Mouse (Mus musculus) neural tube, embryonic 11.5 days (tissue): Measurements from ENCODE around the gene Rps16. TPM values are rescaled to one million over a fixed set of nuclear protein-coding genes. Genes with fewer than 3 reads are reported as not detected.

Source experiments
- ATAC-seq: fragments of 200-750 bp; cut with Nextera tagmentation; 2 replicates; pipeline ENCODE4 v1.8.0; 2017; ENCODE audit warnings: moderate number of reproducible peaks, mild to moderate bottlenecking, moderate TSS enrichment, moderate library complexity; ENCODE audit not compliant: insufficient read depth, low FRiP score, low TSS enrichment
- DNase-seq: peaks from one replicate; pipeline ENCODE4 v3.0.0-alpha.2; 2015; ENCODE audit warnings: low spot score
- H3K27ac ChIP-seq: fragments of 300-500 bp; sonication (generic); 2 replicates; pipeline ENCODE4 v1.5.1; 2014; ENCODE audit warnings: low read depth, mild to moderate bottlenecking, low read length
- H3K27me3 ChIP-seq: fragments of 300-500 bp; sonication (generic); 2 replicates; pipeline ENCODE4 v1.6.1; 2014; ENCODE audit warnings: mild to moderate bottlenecking, low read length, mixed read lengths; ENCODE audit not compliant: control insufficient read depth, insufficient read depth
- H3K36me3 ChIP-seq: fragments of 300-500 bp; sonication (generic); 2 replicates; pipeline ENCODE4 v1.6.1; 2014; ENCODE audit warnings: mild to moderate bottlenecking, low read length, moderate library complexity, mixed read lengths; ENCODE audit not compliant: control insufficient read depth, insufficient read depth
- H3K4me1 ChIP-seq: fragments of 300-500 bp; sonication (generic); 2 replicates; pipeline ENCODE4 v1.6.1; 2014; ENCODE audit warnings: low read length, mixed read lengths; ENCODE audit not compliant: control insufficient read depth, insufficient read depth
- H3K4me2 ChIP-seq: fragments of 300-500 bp; sonication (generic); 2 replicates; pipeline ENCODE4 v1.6.1; 2014; ENCODE audit warnings: low read depth, mild to moderate bottlenecking, moderate library complexity
- H3K4me3 ChIP-seq: fragments of 300-500 bp; sonication (generic); 2 replicates; pipeline ENCODE4 v1.5.1; 2014; ENCODE audit warnings: low read depth, low read length
- H3K9ac ChIP-seq: fragments of 300-500 bp; sonication (generic); 2 replicates; pipeline ENCODE4 v1.6.1; 2014; ENCODE audit warnings: mild to moderate bottlenecking, low read length
- H3K9me3 ChIP-seq: fragments of 300-500 bp; sonication (generic); 2 replicates; pipeline ENCODE4 v1.6.1; 2016; ENCODE audit warnings: low read length; ENCODE audit not compliant: control insufficient read depth
- WGBS: fragments of 180-500 bp; shearing (Covaris S2); extraction: QIAGEN DNeasy Blood & Tissue Kit; methylation state at CpG from one replicate; pipeline ENCODE4 v1.1.7; 2014; 5-methylcytosine and 5-hydroxymethylcytosine counted together
- polyA plus RNA-seq: library from polyadenylated mRNA; unstranded; fragments of >200 nt; fragmentation: Nextera tagmentation; extraction: Ambion mirVana; gene quantifications from 2 replicates; pipeline ENCODE4 v1.2.1, GENCODE M21; 2014

Rps16 gene
- polyA plus RNA-seq, 1 experiment from 2014 or later: 780 TPM

GRCm38 (mm10) chr7:28318714-28319113 lies 31.7 kb upstream of the Rps16 start:
- Histone ChIP-seq H3K4me2 (no peak overlapping the region), H3K27me3 (no peaks in the 10 kb centered on the region), H3K9ac (no peak overlapping the region), H3K9me3 (no peaks in the 10 kb centered on the region), H3K4me3 (no peak overlapping the region), H3K27ac (no peak overlapping the region), H3K36me3 (peaks cover 54% of the 10 kb centered on the region), H3K4me1 (no peaks in the 10 kb centered on the region)
- 94% methylated on average over 17 of the region's 17 CpGs for WGBS
- no peak for ATAC-seq
- DNase-seq: no peak

GRCm38 (mm10) chr7:28321974-28322720 lies 28.3 kb upstream of the Rps16 start:
- H3K9me3 ChIP-seq: no peaks in the 10 kb centered on the region
- H3K4me3 ChIP-seq: no peak overlapping the region
- 91% methylated on average over 15 of the region's 15 CpGs for WGBS
- no peak overlapping the region for H3K27ac ChIP-seq
- H3K27me3 ChIP-seq: no peaks in the 10 kb centered on the region
- H3K4me1 ChIP-seq: no peaks in the 10 kb centered on the region
- H3K36me3 ChIP-seq: peaks cover 48% of the 10 kb centered on the region
- no peak overlapping the region for H3K9ac ChIP-seq
- ATAC-seq: no peak
- DNase-seq: no peak
- no peak overlapping the region for H3K4me2 ChIP-seq

- WGBS: 98% methylated on average over 8 of the region's 8 CpGs
- peaks cover 41% of the 10 kb centered on the region for H3K36me3 ChIP-seq
- ATAC-seq: no peak
Observed at GRCm38 (mm10) chr7:28325293-28325692, 25.2 kb upstream of the Rps16 start.

GRCm38 (mm10) chr7:28326457-28326856 lies 24.0 kb upstream of the Rps16 start:
- ATAC-seq: no peak
- no peak overlapping the region for H3K4me2 ChIP-seq
- H3K4me1 ChIP-seq: no peaks in the 10 kb centered on the region
- no peaks in the 10 kb centered on the region for H3K27me3 ChIP-seq
- no peak overlapping the region for H3K4me3 ChIP-seq
- no peak overlapping the region for H3K9ac ChIP-seq
- H3K27ac ChIP-seq: no peak overlapping the region
- WGBS: 84% methylated on average over 4 of the region's 4 CpGs
- peaks cover 42% of the 10 kb centered on the region for H3K36me3 ChIP-seq
- no peak for DNase-seq
- H3K9me3 ChIP-seq: no peaks in the 10 kb centered on the region

More at GRCm38 (mm10) chr7:28325293-28325692, 25.2 kb upstream of the Rps16 start:
- no peaks in the 10 kb centered on the region for H3K27me3 ChIP-seq
- no peak overlapping the region for H3K4me2 ChIP-seq
- H3K4me3 ChIP-seq: no peak overlapping the region
- no peak overlapping the region for H3K9ac ChIP-seq
- no peak for DNase-seq
- no peak overlapping the region for H3K27ac ChIP-seq
- H3K4me1 ChIP-seq: no peaks in the 10 kb centered on the region
- H3K9me3 ChIP-seq: no peaks in the 10 kb centered on the region

GRCm38 (mm10) chr7:28328260-28328659 lies 22.2 kb upstream of the Rps16 start:
- H3K9me3 ChIP-seq: no peaks in the 10 kb centered on the region
- H3K9ac ChIP-seq: no peak overlapping the region
- WGBS: 92% methylated on average over 2 of the region's 2 CpGs
- H3K4me3 ChIP-seq: no peak overlapping the region
- no peak overlapping the region for H3K27ac ChIP-seq
- H3K4me2 ChIP-seq: no peak overlapping the region
- DNase-seq: no peak
- no peaks in the 10 kb centered on the region for H3K27me3 ChIP-seq
- ATAC-seq: no peak
- peaks cover 25% of the 10 kb centered on the region for H3K36me3 ChIP-seq
- no peaks in the 10 kb centered on the region for H3K4me1 ChIP-seq

GRCm38 (mm10) chr7:28334534-28334933 lies 15.9 kb upstream of the Rps16 start:
- no peaks in the 10 kb centered on the region for H3K27me3 ChIP-seq
- peaks cover 4% of the 10 kb centered on the region; the same call in 1 of the 2 replicates for H3K36me3 ChIP-seq
- WGBS: 94% methylated on average over 4 of the region's 4 CpGs
- no peak overlapping the region for H3K4me2 ChIP-seq
- ATAC-seq: no peak
- no peak overlapping the region for H3K27ac ChIP-seq
- H3K9me3 ChIP-seq: no peaks in the 10 kb centered on the region
- H3K4me3 ChIP-seq: no peak overlapping the region
- no peak for DNase-seq
- H3K9ac ChIP-seq: no peak overlapping the region
- H3K4me1 ChIP-seq: 0 out of 2 replicates have a peak, but pooled peaks cover 6% of the 10 kb centered on the region

GRCm38 (mm10) chr7:28335471-28335870 lies 15.0 kb upstream of the Rps16 start:
- Histone ChIP-seq H3K9me3 (no peaks in the 10 kb centered on the region), H3K4me1 (0 out of 2 replicates have a peak, but pooled peaks cover 6% of the 10 kb centered on the region), H3K4me2 (no peak overlapping the region), H3K9ac (no peak overlapping the region), H3K27ac (no peak overlapping the region), H3K4me3 (no peak overlapping the region), H3K36me3 (peaks cover 1% of the 10 kb centered on the region; the same call in 1 of the 2 replicates), H3K27me3 (no peaks in the 10 kb centered on the region)
- no peak for ATAC-seq
- no peak for DNase-seq
- 100% methylated on average over 2 of the region's 2 CpGs for WGBS

GRCm38 (mm10) chr7:28338108-28338998 lies 12.1 kb upstream of the Rps16 start, which contains the start of gene Supt5:
TSS of gene Supt5 (minus strand) at chr7:28338746.
- under 1% methylated on average over 77 of the region's 77 CpGs for WGBS

More at GRCm38 (mm10) chr7:28338108-28338998, 12.1 kb upstream of the Rps16 start, which contains the start of gene Supt5:
- H3K4me2 ChIP-seq: peak within 1 kb of the TSS; percentile 62
- H3K4me1 ChIP-seq: 0 out of 2 replicates have a peak, but pooled peaks cover 6% of the 10 kb centered on the region
- no peaks in the 10 kb centered on the region for H3K27me3 ChIP-seq
- peak within 1 kb of the TSS; percentile 97 for H3K4me3 ChIP-seq
- peak; percentile 97 for ATAC-seq
- H3K36me3 ChIP-seq: no peaks in the 10 kb centered on the region
- H3K9me3 ChIP-seq: no peaks in the 10 kb centered on the region
- peak; percentile 98 for DNase-seq
- H3K27ac ChIP-seq: peak within 1 kb of the TSS; percentile 76; the same call in 1 of the 2 replicates
- peak within 1 kb of the TSS; percentile 95 for H3K9ac ChIP-seq
